9 mouse cellular contexts compared by ENCODE assay signal in genomic region chr17:3415580-3415979, GRCm38 (mm10).
DNase-seq lines count a peak whose midpoint lies in the region; ATAC-seq lines count a peak whose summit lies in the region.
"Had no signal": no experiment of that assay in that cellular context is flagged by ENCODE, and none has a peak within 500 bp of the region (broad histone marks: within the 10 kb centered on the region; RNA-seq: fewer than 3 reads in every experiment).

No protein-coding gene starts in this region.

- 83% methylated on average over 3 of the region's 3 CpGs for WGBS in forebrain, embryonic 14.5 days

- peaks cover 4% of the 10 kb centered on the region for H3K4me1 ChIP-seq in forebrain, embryonic 14.5 days (ENCODE audit: control insufficient read depth, insufficient read depth, low read length)

- no peaks in the 10 kb centered on the region for H3K9me3 ChIP-seq in forebrain, embryonic 14.5 days (replicated peaks; ENCODE audit: control insufficient read depth, low read length)
- H3K9me3 ChIP-seq: embryonic facial prominence, embryonic 15.5 days had no signal

- no peak for ATAC-seq in forebrain, embryonic 14.5 days
- ATAC-seq in erythroblast, adult 5-6 weeks (replicated peaks; ENCODE audit: low FRiP score, poor library complexity, severe bottlenecking), result no peak

- peak; percentile 5 to 15 for DNase-seq in spleen, postnatal 36 days (ENCODE audit: low spot score in 2 of 2)
- DNase-seq in spleen, adult 12 weeks (ENCODE audit: low spot score), result no peak
- DNase-seq in cerebellum, adult 8-10 months, result peak; percentile 54
- peak; percentile 46 for DNase-seq in heart, postnatal 4 days
- DNase-seq in forebrain, embryonic 14.5 days (ENCODE audit: low spot score), result no peak
- DNase-seq in liver, result no peak

- no peak overlapping the region for H3K4me3 ChIP-seq in forebrain, embryonic 14.5 days (ENCODE audit: low read depth, low read length)
- H3K4me3 ChIP-seq: embryonic facial prominence, embryonic 15.5 days had no signal

- H3K27me3 ChIP-seq in forebrain, embryonic 14.5 days (replicated peaks; ENCODE audit: control insufficient read depth, insufficient read depth, low read length), result peaks cover 9% of the 10 kb centered on the region; the same call in 1 of the 2 replicates
- H3K27me3 ChIP-seq: embryonic facial prominence, embryonic 15.5 days had no signal

- no peak overlapping the region for H3K9ac ChIP-seq in forebrain, embryonic 14.5 days (ENCODE audit: low read length)
- H3K9ac ChIP-seq: embryonic facial prominence, embryonic 15.5 days had no signal

- no peaks in the 10 kb centered on the region for H3K36me3 ChIP-seq in forebrain, embryonic 14.5 days (ENCODE audit: control insufficient read depth, insufficient read depth, low read length)
- H3K36me3 ChIP-seq: embryonic facial prominence, embryonic 15.5 days had no signal

- no peak overlapping the region for H3K4me2 ChIP-seq in forebrain, embryonic 14.5 days (ENCODE audit: low read length)
- H3K4me2 ChIP-seq: embryonic facial prominence, embryonic 15.5 days had no signal

- H3K27ac ChIP-seq in forebrain, embryonic 14.5 days (ENCODE audit: low read depth, low read length), result no peak overlapping the region
- H3K27ac ChIP-seq: embryonic facial prominence, embryonic 15.5 days; kidney, postnatal 0 days had no signal

Comparison
In these comparisons a context has a peak if more than half of its experiments do, and no peak if none do; other contexts are left out.
1. DNase-seq: peak in spleen, postnatal 36 days (2 of 2), cerebellum, adult 8-10 months (single experiment) and heart, postnatal 4 days (single experiment); none in spleen, adult 12 weeks (single experiment), forebrain, embryonic 14.5 days (single experiment) and liver (single experiment).